Mouse (Mus musculus) ES-Bruce4 (cell line): ENCODE data around the gene Mocs2. TPM values are rescaled to one million over a fixed set of nuclear protein-coding genes. Genes with fewer than 3 reads are reported as not detected.

Experiments used
- H3K27ac ChIP-seq: 2 replicates; pipeline ENCODE4 v1.5.1; 2012; ENCODE audit warnings: low read length, inconsistent platforms; ENCODE audit not compliant: insufficient read depth
- H3K27me3 ChIP-seq: 2 replicates; pipeline ENCODE4 v1.6.1; 2012; ENCODE audit warnings: mild to moderate bottlenecking, low read length, inconsistent platforms; ENCODE audit not compliant: control insufficient read depth, poor library complexity, insufficient read depth, severe bottlenecking
- H3K36me3 ChIP-seq: 2 replicates; pipeline ENCODE4 v1.6.1; 2012; ENCODE audit warnings: inconsistent platforms, mild to moderate bottlenecking, low read length, moderate library complexity; ENCODE audit not compliant: control insufficient read depth, poor library complexity, insufficient read depth, severe bottlenecking
- H3K4me1 ChIP-seq: one replicate; pipeline ENCODE4 v1.8.1; 2011; ENCODE audit warnings: low read length; ENCODE audit not compliant: control insufficient read depth, insufficient read depth
- H3K4me3 ChIP-seq: 2 replicates; pipeline ENCODE4 v1.5.1; 2011; ENCODE audit warnings: low read depth, mild to moderate bottlenecking, low read length
- H3K9ac ChIP-seq: 2 replicates; pipeline ENCODE4 v1.6.1; 2012; ENCODE audit warnings: low read depth, mild to moderate bottlenecking, inconsistent platforms; ENCODE audit not compliant: poor library complexity, severe bottlenecking
- H3K9me3 ChIP-seq: replicated peaks from 2 replicates; pipeline ENCODE4 v1.6.1; 2012; ENCODE audit warnings: mild to moderate bottlenecking, low read length, inconsistent platforms; ENCODE audit not compliant: control insufficient read depth, poor library complexity, insufficient read depth, severe bottlenecking
- CTCF ChIP-seq: IDR thresholded peaks from one replicate; pipeline ENCODE4 v1.8.1; 2011; ENCODE audit warnings: low read depth, low read length
- EP300 ChIP-seq: IDR thresholded peaks from 2 replicates; pipeline ENCODE4 v1.6.1; 2011; ENCODE audit warnings: low read depth, low read length; ENCODE audit not compliant: insufficient read depth
- POLR2A ChIP-seq: IDR thresholded peaks from one replicate; pipeline ENCODE4 v1.8.1; 2011; ENCODE audit warnings: low read length; ENCODE audit not compliant: insufficient read depth
- polyA plus RNA-seq: library from polyadenylated mRNA; stranded (reverse); fragments of >200 nt; gene quantifications from 2 replicates; pipeline ENCODE4 v1.2.4, GENCODE M21; 2011; ENCODE audit warnings: low read depth; ENCODE audit not compliant: missing spikeins, insufficient read depth, insufficient read length

The Mocs2 gene
- polyA plus RNA-seq, 1 experiment: 27.8 TPM

DNA sequence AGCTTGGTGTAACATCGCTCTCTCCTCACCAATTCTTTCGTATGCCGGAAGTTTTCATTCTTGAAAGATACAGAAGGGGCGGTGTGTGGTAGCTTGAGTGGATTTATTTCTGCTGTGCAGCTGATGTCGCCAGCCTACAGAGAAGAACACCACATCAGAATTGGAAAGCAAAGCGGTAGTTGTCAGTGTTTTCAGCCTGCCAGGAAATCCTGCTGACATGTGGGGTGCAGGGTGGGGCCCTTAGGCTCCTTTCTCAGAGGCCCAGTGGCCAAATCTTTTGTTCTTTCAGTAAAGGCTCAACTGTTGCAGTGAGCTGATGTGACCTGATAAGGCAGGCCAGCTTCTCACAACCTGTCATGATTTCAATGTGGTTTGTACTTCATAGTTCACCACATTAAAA, 27.8 kb downstream of the Mocs2 start:
- no peaks in the 10 kb centered on the region for H3K4me1 ChIP-seq
- H3K9ac ChIP-seq: no peak overlapping the region
- no peak overlapping the region for H3K27ac ChIP-seq
- no peaks in the 10 kb centered on the region for H3K36me3 ChIP-seq
- H3K4me3 ChIP-seq: no peak overlapping the region
- no peaks in the 10 kb centered on the region for H3K27me3 ChIP-seq
- H3K9me3 ChIP-seq: no peaks in the 10 kb centered on the region
- TF ChIP-seq CTCF (no peak), EP300 (no peak), POLR2A (no peak)

DNA sequence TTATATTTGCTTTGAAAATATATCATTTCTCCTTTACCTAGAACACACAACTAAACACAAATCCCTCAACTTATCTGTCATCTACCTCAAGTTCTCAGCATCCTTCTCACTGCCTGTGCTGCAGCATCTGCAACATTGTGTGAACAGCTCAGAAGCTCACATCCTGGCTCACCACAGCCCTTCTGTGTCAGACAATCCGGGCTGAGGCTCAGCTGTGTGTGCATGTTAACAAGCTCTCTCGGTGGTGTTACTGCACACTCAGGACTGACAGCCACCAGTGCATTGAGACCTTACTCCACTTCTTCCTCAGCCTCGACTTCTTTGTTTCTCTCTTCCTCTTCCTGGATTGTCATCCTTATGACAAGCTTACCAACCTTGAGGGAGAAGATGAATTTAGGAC, 30.9 kb downstream of the Mocs2 start:
- no peaks in the 10 kb centered on the region for H3K36me3 ChIP-seq
- H3K4me1 ChIP-seq: no peaks in the 10 kb centered on the region
- no peak overlapping the region for H3K9ac ChIP-seq
- H3K4me3 ChIP-seq: no peak overlapping the region
- no peaks in the 10 kb centered on the region for H3K9me3 ChIP-seq
- H3K27me3 ChIP-seq: no peaks in the 10 kb centered on the region
- no peak overlapping the region for H3K27ac ChIP-seq
- no peak for TF ChIP-seq EP300
- TF ChIP-seq CTCF: no peak
- TF ChIP-seq POLR2A: no peak

DNA sequence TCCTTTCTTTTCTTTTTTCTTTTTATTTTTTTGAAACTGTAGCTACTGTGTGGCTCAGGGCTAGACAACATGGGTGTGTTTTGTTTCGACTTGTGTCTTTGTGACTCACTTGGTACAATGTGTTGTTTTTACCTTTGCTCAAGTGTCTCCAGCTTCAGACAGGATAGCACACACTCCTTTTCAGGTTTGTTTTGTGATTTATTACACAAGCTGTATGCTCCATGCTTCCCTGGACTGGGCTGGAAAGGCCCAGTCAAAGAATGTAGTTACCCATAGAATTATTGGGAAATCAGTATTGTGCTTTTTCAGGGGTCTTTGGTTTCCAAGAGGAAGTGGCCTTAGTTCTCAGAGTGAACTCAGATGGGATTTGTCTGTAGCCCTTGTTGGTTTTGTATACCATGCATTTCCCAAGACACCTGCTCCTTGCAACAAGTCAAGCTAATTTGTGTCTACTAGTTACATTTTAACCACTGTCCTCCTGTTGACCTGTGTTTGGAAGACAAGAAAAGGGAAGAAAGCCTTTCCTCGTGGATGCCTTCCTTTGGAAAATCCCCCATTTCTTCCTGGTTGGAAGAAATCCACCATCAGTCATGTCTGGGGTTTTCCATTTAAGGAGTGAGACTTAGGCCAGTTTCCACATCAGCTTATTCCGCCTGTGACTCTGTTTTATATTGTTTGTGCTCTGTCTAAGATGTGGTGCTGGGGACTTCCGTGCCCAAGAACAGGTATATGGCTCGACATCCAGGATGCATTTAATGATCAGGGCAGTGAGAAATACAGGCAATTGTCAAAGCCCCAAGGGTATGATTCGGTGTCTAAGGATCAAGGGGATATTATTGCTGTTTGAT, 34.5 kb downstream of the Mocs2 start:
- Histone ChIP-seq H3K27me3 (no peaks in the 10 kb centered on the region), H3K9me3 (no peaks in the 10 kb centered on the region), H3K9ac (no peak overlapping the region), H3K4me1 (no peaks in the 10 kb centered on the region), H3K27ac (no peak overlapping the region), H3K4me3 (no peak overlapping the region), H3K36me3 (no peaks in the 10 kb centered on the region)
- no peak for TF ChIP-seq CTCF
- TF ChIP-seq POLR2A: no peak
- TF ChIP-seq EP300: no peak

DNA sequence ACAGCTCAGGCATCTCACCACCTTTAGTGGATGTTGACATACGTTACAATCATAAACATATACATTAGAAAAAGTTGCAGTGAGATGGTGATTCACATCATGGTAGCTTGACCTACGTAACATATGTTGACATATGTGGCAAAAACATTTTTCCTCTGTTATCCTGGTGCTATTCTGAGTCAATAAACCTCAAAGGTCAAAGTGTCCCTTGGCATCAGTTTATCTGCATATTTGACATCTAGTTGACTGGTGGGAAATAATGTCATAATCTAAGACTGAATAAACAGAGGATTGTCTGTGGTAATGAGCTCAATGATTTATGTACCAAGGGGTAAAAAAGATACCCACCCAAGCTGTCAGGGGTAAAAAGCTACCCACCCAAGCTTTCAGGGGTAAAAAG, 35.1 kb downstream of the Mocs2 start:
- H3K9me3 ChIP-seq: no peaks in the 10 kb centered on the region
- TF ChIP-seq EP300: no peak
- no peak for TF ChIP-seq POLR2A
- TF ChIP-seq CTCF: no peak
- H3K27ac ChIP-seq: no peak overlapping the region
- no peaks in the 10 kb centered on the region for H3K27me3 ChIP-seq
- no peak overlapping the region for H3K4me3 ChIP-seq
- no peaks in the 10 kb centered on the region for H3K36me3 ChIP-seq
- H3K4me1 ChIP-seq: no peaks in the 10 kb centered on the region
- no peak overlapping the region for H3K9ac ChIP-seq

DNA sequence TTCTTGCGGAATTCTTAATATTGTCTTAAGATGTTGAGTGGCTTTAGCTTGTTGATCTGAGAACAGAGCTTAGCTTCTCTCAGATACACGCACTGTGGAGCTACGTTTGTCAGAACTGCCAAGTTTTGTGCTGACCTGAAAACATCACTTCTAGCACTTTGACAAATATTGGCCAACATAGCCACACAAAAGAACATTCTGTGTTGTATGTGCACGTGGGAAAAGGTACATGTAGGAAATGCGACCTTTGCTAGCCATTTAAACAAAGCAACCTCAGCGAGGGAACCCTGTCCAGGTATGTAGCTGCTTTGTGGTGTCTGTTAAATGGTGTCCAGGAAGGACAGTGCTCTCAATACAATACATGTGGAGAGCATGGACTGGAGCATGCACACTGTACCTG, 36.0 kb downstream of the Mocs2 start:
- no peak for TF ChIP-seq CTCF
- TF ChIP-seq EP300: no peak
- TF ChIP-seq POLR2A: no peak
- H3K27me3 ChIP-seq: no peaks in the 10 kb centered on the region
- H3K9ac ChIP-seq: no peak overlapping the region
- H3K4me3 ChIP-seq: no peak overlapping the region
- no peaks in the 10 kb centered on the region for H3K36me3 ChIP-seq
- no peak overlapping the region for H3K27ac ChIP-seq
- no peaks in the 10 kb centered on the region for H3K4me1 ChIP-seq
- no peaks in the 10 kb centered on the region for H3K9me3 ChIP-seq

DNA sequence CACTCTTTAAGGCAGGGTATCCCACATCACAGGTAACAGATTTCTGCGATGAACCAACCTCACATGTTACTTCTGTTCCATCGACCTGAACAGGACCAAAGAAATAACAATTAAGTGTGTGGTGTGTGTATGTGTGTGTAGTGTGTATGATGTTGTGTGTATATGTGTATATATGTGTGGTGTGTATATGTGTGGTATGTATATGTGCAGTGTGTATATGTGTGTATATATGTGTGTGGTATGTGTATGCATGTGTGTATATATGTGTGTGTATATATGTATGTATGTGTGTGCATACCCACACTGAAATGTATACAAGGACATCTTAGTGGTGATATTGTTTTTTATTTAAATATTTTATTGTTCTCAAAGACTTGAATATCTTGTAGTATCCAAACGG, 36.4 kb downstream of the Mocs2 start:
- H3K4me1 ChIP-seq: no peaks in the 10 kb centered on the region
- no peak overlapping the region for H3K9ac ChIP-seq
- no peaks in the 10 kb centered on the region for H3K9me3 ChIP-seq
- no peak overlapping the region for H3K4me3 ChIP-seq
- H3K27ac ChIP-seq: no peak overlapping the region
- no peaks in the 10 kb centered on the region for H3K36me3 ChIP-seq
- no peak for TF ChIP-seq POLR2A
- TF ChIP-seq CTCF: no peak
- no peak for TF ChIP-seq EP300
- no peaks in the 10 kb centered on the region for H3K27me3 ChIP-seq
